Mouse (Mus musculus): ENCODE data around the gene Hadhb.

Hadhb gene

GRCm38 (mm10) chr5:30154474-30155394, at the start of gene Hadhb, which contains the start of gene Hadha:
Gene Hadhb (plus strand): TSS chr5:30155248.
Gene Hadha (minus strand): TSS chr5:30155162.
- DNase-seq = peak; percentile 99

GRCm38 (mm10) chr5:30105668-30106300, 49.3 kb upstream of the Hadhb start, which contains the start of gene 3110082J24Rik:
Gene 3110082J24Rik (minus strand): TSS chr5:30106086.
- peak; percentile 88 for DNase-seq

GRCm38 (mm10) chr5:30106756-30107155, 48.3 kb upstream of the Hadhb start:
- DNase-seq = peak; percentile 78

GRCm38 (mm10) chr5:30107186-30107585, 47.9 kb upstream of the Hadhb start:
- peak; percentile 86 for DNase-seq

- DNase-seq = peak; percentile 89
These were observed 47.4 kb upstream of the Hadhb start for GRCm38 (mm10) chr5:30107611-30108041.

- peak; percentile 82 for DNase-seq
These were observed 46.8 kb upstream of the Hadhb start for GRCm38 (mm10) chr5:30108233-30108632.

- DNase-seq = no peak
These were observed 45.1 kb upstream of the Hadhb start for GRCm38 (mm10) chr5:30109899-30110298.

GRCm38 (mm10) chr5:30110371-30111060, 44.5 kb upstream of the Hadhb start:
- DNase-seq = no peak

- peak; percentile 95 for DNase-seq
These were observed 43.9 kb upstream of the Hadhb start for GRCm38 (mm10) chr5:30111126-30111525.

- no peak for DNase-seq
These were observed 43.3 kb upstream of the Hadhb start for GRCm38 (mm10) chr5:30111771-30112170.

- DNase-seq = no peak
These were observed 42.4 kb upstream of the Hadhb start for GRCm38 (mm10) chr5:30112533-30113068.

GRCm38 (mm10) chr5:30113881-30114760, 40.9 kb upstream of the Hadhb start:
- DNase-seq = peak; percentile 96

- DNase-seq = no peak
These were observed 40.3 kb upstream of the Hadhb start for GRCm38 (mm10) chr5:30114761-30115140.

GRCm38 (mm10) chr5:30115718-30116117, 39.3 kb upstream of the Hadhb start:
- DNase-seq = no peak

GRCm38 (mm10) chr5:30118018-30118417, 37.0 kb upstream of the Hadhb start:
- DNase-seq = no peak

- no peak for DNase-seq
These were observed 35.9 kb upstream of the Hadhb start for GRCm38 (mm10) chr5:30119163-30119562.

GRCm38 (mm10) chr5:30120106-30120505, 34.9 kb upstream of the Hadhb start:
- DNase-seq = no peak

GRCm38 (mm10) chr5:30122481-30122880, 32.6 kb upstream of the Hadhb start:
- no peak for DNase-seq

- peak; percentile 88 for DNase-seq
These were observed 29.5 kb upstream of the Hadhb start for GRCm38 (mm10) chr5:30125587-30125986.

- peak; percentile 82 for DNase-seq
These were observed 28.3 kb upstream of the Hadhb start for GRCm38 (mm10) chr5:30126756-30127155.

GRCm38 (mm10) chr5:30127921-30128597, 27.0 kb upstream of the Hadhb start:
- peak; percentile 87 for DNase-seq

Measured in heart, adult 11 months (tissue).